Mouse (Mus musculus): ENCODE results near the gene Gnai3. TPM values are rescaled to one million over a fixed set of nuclear protein-coding genes. Genes with fewer than 3 reads are reported as not detected.

The Gnai3 gene
- 15.1 and 16.2 TPM in 2 replicates for polyA plus RNA-seq (2012; rRNA removed)

DNA sequence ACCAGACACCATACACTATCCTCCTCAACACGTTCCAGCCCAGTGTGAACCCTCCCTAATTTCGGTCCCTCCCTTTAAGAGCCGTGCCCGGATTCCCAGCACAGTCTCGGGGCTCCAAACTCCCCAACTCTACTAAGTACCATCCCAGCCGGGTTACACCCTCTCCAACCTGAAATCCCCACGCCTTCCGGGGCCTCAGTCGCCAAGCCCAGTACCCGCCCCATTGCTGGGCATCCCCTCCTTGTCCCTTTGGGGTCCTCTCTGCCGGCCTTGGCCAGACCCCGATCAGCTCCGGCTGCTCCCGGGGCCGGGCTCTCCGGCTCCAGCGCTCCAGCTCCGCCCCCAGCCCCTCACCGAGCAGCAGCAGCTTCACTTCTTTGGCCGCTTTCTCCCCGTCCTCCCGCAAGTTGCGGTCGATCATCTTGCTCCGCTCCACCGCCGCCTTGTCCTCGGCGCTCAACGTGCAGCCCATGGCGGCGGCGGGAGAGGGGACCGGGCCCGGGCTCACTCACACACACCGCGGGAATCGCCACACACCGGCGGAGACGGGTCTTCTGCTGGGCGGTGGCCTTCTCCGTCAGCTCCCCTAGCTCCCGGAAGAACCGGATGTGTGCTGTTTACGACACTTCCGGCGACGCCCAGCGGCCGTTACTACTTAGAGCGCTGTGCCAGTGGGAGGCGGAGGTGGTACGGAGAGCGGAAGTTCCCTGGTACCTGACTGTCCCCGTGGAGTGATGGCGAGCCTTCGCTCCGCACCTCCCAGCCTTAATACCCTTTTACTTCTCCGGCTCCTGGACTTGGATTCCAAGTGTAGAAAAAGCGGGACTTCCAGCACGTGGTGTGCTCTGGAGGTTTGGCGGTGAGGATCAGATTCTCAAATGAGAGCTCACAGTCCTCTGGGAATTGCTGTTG is at the start of gene Gnai3:
Gene Gnai3, minus strand, starts transcription at position 613 of the 912 bp plus-strand sequence.

DNA sequence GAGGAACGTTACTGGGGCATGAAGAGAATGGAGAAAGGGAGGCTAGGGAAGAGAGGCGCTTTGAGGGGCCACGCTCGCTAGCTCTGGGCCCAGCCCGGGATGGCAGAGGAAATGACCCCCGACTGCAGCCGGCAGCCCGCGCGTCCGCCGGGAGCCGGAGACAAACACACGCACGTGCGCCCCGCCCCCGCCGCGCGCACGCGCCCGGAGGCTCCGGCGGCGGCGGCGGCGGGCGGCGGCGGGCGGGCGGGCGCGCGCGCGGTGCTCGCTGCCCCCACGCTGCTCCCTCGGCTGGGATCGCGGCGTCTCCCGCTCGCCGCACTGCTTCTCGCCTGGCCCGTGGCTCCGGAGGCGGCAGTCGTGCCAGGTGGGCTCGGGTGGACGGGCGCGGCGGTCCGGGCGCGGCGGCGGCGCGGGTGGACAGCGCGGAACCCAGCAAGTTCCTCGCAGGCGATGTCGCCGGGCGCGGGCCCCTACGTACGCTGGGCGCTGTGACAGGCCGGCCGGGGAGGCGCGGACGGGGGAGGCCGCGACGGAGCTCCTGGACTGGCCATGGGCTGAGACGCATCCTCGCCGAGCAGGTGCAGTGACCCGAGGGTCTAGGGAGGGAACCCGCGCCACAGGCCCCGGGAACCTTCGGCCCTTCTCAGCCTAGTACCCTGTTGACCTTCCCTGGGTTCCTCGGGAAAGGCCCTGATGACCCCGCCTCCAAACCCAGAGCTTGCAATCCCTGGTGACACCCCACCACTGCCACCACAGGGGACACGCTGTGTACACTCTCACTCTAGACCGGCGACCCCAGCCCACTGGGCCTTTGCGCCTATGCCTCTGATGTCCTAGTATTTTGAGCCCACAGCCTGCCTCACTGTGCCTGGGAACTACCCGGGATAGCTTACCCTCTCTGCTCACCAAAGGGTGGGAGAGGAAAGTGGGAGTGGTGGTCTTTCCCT is 40.4 kb upstream of the Gnai3 start, which contains the start of gene Amigo1:
Gene Amigo1, plus strand, starts transcription at position 238 of the 950 bp plus-strand sequence.

DNA sequence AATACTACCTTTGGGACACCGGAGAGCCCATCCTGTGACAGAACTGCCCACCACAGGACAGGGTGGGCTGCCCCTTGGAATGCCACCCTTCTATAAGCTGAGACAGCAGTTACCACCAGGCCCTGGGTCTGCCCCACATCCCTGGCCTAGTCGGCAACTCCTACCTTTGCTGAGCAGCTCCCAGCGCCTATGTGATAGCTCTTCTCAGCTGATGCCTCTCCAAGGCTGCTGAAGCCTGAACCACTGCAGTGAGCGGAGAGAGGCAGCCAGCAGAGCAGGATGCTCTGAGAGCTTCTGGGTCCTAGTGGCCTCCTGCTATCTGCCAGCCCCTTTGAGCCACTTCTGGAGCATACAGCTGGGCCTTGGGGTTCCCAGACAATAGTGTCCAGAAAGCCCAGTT is 8.7 kb upstream of the Gnai3 start, which contains the start of gene Gpr61:
Gene Gpr61, minus strand, starts transcription at position 227 of the 400 bp plus-strand sequence.

DNA sequence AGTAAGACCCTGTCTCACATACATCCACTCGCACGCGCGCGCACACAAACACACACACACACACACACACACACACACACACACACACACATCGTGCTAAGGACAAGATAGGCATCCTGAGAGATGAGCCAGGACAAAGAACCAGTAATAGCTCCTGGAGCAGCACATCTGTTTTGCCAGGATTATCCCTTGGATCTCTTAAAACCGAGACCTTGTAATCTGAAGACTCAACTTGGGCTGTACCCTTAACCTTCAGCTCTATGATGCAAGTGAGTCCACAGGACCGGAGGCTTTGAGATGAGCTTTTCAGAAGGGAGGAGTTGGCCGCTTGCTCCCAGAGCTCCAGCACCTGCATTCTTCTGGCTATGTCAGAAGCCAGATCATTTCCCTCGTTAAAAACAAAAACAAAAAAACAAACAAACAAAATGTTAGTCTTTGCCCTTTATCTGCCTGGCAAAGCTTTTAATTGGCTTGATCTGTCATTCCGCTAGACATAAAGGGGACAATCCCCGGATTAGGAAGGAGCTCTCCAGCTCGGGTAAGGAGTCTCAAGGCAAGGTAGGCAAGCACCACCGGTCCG is 53.3 kb downstream of the Gnai3 start, which contains the start of gene Gnat2:
Gene Gnat2, plus strand, starts transcription at position 254 of the 580 bp plus-strand sequence.

DNA sequence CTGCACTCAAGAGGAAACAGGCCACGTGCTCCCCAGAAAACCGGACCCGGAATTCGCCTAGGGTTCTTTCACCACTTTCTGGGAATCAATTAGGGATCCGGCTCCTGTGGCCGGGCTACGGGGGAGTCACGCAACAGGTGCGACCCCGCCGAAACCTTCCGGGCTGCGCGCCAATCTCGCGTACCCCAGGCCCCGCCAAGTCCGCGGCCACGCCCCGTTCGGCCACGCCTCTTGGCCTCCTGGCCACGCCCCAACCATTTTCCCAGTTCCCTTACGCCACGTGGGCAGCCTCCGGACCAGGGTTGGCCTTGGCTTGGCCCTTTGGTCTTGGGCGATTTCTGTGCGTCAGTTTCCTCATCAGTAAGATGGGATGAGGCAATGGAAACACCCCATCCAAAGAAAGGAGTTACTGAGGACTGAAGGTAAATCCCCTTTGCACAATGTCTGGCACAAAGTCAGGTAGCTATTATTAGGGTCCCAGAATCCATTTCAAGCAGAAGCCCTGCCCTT is 59.4 kb downstream of the Gnai3 start, which contains the start of gene Ampd2:
Gene Ampd2, minus strand, starts transcription at position 182 of the 510 bp plus-strand sequence.

Other genes starting within 250 kb of the Gnai3 start
- 38.2 and 70.6 TPM in 2 replicates for gene Gstm7, start 214.3 kb downstream of the Gnai3 start, polyA plus RNA-seq (2012; rRNA removed)
- gene Gstm6, start 202.4 kb downstream of the Gnai3 start, polyA plus RNA-seq (2012; rRNA removed) = 7.2 and 8.0 TPM in 2 replicates
- 0.29 and 0.37 TPM in 2 replicates for gene Gstm3, start 176.9 kb downstream of the Gnai3 start, polyA plus RNA-seq (2012; rRNA removed)
- gene Gstm2, start 159.7 kb downstream of the Gnai3 start, polyA plus RNA-seq (2012; rRNA removed) = 769 and 813 TPM in 2 replicates
- gene Gstm1, start 128.2 kb downstream of the Gnai3 start, polyA plus RNA-seq (2012; rRNA removed) = 1,875 and 2,662 TPM in 2 replicates
- 10.8 and 14.4 TPM in 2 replicates for gene Gstm4, start 101.3 kb downstream of the Gnai3 start, polyA plus RNA-seq (2012; rRNA removed)
- gene Ampd2, start 59.5 kb downstream of the Gnai3 start, polyA plus RNA-seq (2012; rRNA removed) = 259 and 297 TPM in 2 replicates
- 1.8 and 2.3 TPM in 2 replicates for gene Gnat2, start 53.4 kb downstream of the Gnai3 start, polyA plus RNA-seq (2012; rRNA removed)
- gene Gpr61, start 8.7 kb upstream of the Gnai3 start, polyA plus RNA-seq (2012; rRNA removed) = not detected in 2 replicates
- 42.4 and 42.5 TPM in 2 replicates for gene Amigo1, start 40.2 kb upstream of the Gnai3 start, polyA plus RNA-seq (2012; rRNA removed)
- gene Cyb561d1, start 55.1 kb upstream of the Gnai3 start, polyA plus RNA-seq (2012; rRNA removed) = 8.7 and 9.5 TPM in 2 replicates
- 16.2 and 17.9 TPM in 2 replicates for gene Atxn7l2, start 64.8 kb upstream of the Gnai3 start, polyA plus RNA-seq (2012; rRNA removed)
- gene Sypl2, start 80.5 kb upstream of the Gnai3 start, polyA plus RNA-seq (2012; rRNA removed) = 0.16 and 0.17 TPM in 2 replicates
- 40.5 and 50.5 TPM in 2 replicates for gene Psma5, start 110.8 kb upstream of the Gnai3 start, polyA plus RNA-seq (2012; rRNA removed)
- 29.1 and 29.2 TPM in 2 replicates for gene Sort1, start 137.9 kb upstream of the Gnai3 start, polyA plus RNA-seq (2012; rRNA removed)
- gene Mybphl, start 218.8 kb upstream of the Gnai3 start, polyA plus RNA-seq (2012; rRNA removed) = not detected in 2 replicates
- 8.1 and 12.4 TPM in 2 replicates for gene Psrc1, start 237.7 kb upstream of the Gnai3 start, polyA plus RNA-seq (2012; rRNA removed)